Mouse (Mus musculus) gastrocnemius, adult 2 months (tissue): Measurements from ENCODE around the gene Plxnb2. TPM values are rescaled to one million over a fixed set of nuclear protein-coding genes. Genes with fewer than 3 reads are reported as not detected.

Experiments used
- DNase-seq: peaks from one replicate; pipeline ENCODE4 v3.0.0; 2022
- H3K27ac ChIP-seq: fragments of 200-600 bp; 2 replicates; pipeline ENCODE4 v1.8.1; 2022; ENCODE audit warnings: mild to moderate bottlenecking
- H3K4me3 ChIP-seq: fragments of 200-600 bp; 2 replicates; pipeline ENCODE4 v1.8.1; 2022; ENCODE audit warnings: mild to moderate bottlenecking, moderate library complexity
- CTCF ChIP-seq: fragments of 200-600 bp; IDR thresholded peaks from 2 replicates; pipeline ENCODE4 v1.8.1; 2022; ENCODE audit warnings: antibody characterized with exemption, mild to moderate bottlenecking, moderate library complexity
- intact Hi-C: fragments of 180-260 bp; cut with DNase I; formaldehyde crosslinking; loops from one replicate; pipeline ENCODE4 v1.15.1; 2025
- long read RNA-seq, 2 experiments: library from polyadenylated mRNA; stranded (forward); transcript quantifications; one replicate each; pipeline ENCODE4 v2.0.0; 2021
- total RNA-seq, 2 experiments: library from RNA; stranded (reverse); gene quantifications; 2 replicates each; pipeline ENCODE4 v1.2.3; 2021

The Plxnb2 gene
- 1 to 10 TPM; 8.3 to 8.7 TPM for total RNA-seq
- long read RNA-seq, experiment 1, full-length matches to known transcripts, result 2 of 8 reads
- long read RNA-seq, experiment 1, partial matches to known transcripts, result 3 of 8 reads
- long read RNA-seq, experiment 1, other reads (novel, unspliced or antisense), result 3 of 8 reads
- long read RNA-seq, experiment 2, full-length matches to known transcripts, result 2 of 3 reads
- long read RNA-seq, experiment 2, partial matches to known transcripts, result 1 of 3 reads
- long read RNA-seq, experiment 2, other reads (novel, unspliced or antisense), result 0 of 3 reads

DNA sequence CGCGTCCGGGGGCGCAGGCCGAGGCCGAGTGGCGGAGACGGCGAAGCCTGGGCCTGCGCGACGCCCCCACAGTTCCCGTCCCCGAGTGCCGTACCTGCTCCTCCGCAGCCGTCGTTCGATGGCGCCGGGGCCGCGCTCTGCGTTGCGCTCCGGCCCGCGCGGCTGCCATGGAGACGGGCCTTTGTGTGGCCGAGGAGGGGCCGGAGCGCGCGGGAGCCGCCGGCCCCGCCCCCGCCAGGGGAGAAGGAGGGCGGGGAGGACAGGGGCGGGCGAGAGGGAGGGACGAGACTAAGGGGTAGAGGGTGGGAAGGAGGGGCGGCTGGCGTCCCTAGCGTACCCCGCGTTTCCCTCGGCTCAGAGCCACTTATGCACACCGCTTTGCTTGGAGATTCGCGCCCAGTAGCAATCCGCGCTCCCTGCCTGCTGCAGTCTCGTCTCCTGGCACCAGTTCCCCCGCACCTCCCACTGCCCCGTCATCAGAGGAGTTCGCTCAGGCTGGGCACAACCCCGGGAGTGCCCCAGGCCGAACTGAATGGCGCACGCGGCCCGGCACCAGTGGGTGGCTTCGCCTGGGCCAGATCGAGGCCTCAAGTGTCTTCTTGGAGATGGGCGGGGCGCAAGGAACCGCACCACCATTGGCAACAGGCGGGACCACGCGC lies at the start of gene Plxnb2:
Plxnb2 (minus strand) TSS at position 218 of the 659 bp plus-strand sequence.
- peak within 1 kb of the TSS; percentile 86 for H3K4me3 ChIP-seq
- peak within 1 kb of the TSS; percentile 86 for H3K27ac ChIP-seq
- peak; percentile 86 for DNase-seq
- intact Hi-C loops, result no loop called here
- no peak for TF ChIP-seq CTCF

DNA sequence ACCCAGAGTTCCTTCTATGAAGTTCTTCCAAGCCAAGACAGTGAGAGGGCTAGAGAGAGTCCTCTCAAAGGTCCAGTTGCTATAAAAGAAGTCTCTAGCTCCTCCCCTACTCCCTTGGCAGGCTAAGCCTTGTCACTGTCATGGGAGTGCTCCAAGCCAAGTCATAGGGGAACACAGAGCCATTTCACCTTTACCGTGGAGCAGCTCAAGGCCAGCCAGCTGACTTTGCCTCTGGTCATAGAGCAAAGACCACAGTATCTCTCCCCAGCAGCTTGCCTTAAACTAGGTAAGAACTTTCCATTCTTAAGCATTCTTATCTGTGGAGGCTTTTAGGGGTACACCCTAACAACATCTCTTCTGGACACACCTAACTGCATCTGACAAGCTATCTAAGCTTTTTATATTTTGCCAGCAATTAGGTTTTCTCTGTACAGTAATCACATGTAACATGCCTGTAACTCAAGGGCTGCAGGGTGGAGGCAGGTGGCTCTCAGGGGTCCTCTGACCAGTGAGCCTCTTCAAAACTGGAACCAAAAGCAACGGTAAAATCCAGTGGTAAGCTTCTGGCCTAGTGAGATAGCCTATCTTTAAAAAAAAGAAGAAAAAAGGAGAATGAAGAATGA lies 35.1 kb upstream of the Plxnb2 start:
- DNase-seq, result peak; percentile 83
- no peak for TF ChIP-seq CTCF
- intact Hi-C loops, result loop anchor here (10.0 kb wide), 1 partner anchor 391 kb away; no protein-coding TSS in a partner anchor
- Histone ChIP-seq H3K27ac (peak overlapping the region; percentile 99), H3K4me3 (peak overlapping the region; percentile 37)

GRCm38 (mm10) chr15:89214953-89215352 lies 34.4 kb upstream of the Plxnb2 start:
- no peak for DNase-seq
- Histone ChIP-seq H3K27ac (peak overlapping the region; percentile 99), H3K4me3 (peak overlapping the region; percentile 23)
- TF ChIP-seq CTCF, result no peak
- intact Hi-C loops, result loop anchor here (5.0 to 10.0 kb wide), 3 partner anchors 88 to 390 kb away; partner anchors contain the start of genes Hdac10 and Trabd

DNA sequence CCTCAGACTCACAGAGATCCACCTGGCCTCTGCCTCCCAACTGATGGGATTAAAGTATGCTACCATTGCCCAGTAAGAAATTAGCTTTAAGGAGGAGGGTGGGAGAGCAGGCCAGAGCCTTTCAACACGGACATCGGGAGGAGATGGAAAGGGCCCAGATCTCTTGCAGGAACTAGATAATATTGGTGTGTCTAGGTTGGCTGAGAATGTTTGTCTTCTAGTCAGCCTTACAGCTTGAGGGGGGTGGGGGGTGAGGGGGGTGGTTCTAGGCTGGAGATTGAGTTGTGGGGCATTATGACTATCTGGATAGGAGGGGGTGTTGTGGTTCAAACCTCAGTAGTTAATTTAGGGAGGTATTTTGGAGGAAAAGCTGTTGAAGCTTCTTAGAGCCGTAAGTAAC lies 32.9 kb upstream of the Plxnb2 start:
- TF ChIP-seq CTCF, result no peak
- no peak for DNase-seq
- intact Hi-C loops, result loop anchor here (5.0 to 10.0 kb wide), 3 partner anchors 86 to 389 kb away; partner anchors contain the start of genes Hdac10 and Trabd
- peak overlapping the region; percentile 99 for H3K27ac ChIP-seq
- H3K4me3 ChIP-seq, result peak overlapping the region; percentile 23

DNA sequence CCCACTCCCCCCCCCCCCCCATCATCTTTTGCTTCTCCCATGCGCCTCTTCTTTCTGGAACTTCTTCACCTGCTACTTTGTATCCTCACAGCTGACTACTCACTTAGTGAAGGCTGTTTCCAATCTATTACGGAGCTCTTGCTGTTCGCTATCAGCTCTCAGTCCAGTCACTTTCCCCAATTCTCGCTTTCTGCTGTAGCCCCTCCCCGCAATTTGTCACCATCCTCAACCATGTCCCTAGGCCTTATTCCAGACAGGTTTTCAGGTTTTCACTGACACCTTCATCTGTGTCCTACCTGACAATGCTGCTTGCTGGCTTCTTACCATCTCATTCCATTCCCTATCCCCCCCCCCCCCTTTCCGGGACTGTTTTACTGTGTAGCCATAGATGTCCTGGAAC lies 31.9 kb upstream of the Plxnb2 start:
- H3K27ac ChIP-seq, result peak overlapping the region; percentile 99
- no peak for DNase-seq
- no peak for TF ChIP-seq CTCF
- intact Hi-C loops, result loop anchor here (5.0 to 10.0 kb wide), 3 partner anchors 85 to 388 kb away; partner anchors contain the start of genes Hdac10 and Trabd
- H3K4me3 ChIP-seq, result peak overlapping the region; percentile 100

DNA sequence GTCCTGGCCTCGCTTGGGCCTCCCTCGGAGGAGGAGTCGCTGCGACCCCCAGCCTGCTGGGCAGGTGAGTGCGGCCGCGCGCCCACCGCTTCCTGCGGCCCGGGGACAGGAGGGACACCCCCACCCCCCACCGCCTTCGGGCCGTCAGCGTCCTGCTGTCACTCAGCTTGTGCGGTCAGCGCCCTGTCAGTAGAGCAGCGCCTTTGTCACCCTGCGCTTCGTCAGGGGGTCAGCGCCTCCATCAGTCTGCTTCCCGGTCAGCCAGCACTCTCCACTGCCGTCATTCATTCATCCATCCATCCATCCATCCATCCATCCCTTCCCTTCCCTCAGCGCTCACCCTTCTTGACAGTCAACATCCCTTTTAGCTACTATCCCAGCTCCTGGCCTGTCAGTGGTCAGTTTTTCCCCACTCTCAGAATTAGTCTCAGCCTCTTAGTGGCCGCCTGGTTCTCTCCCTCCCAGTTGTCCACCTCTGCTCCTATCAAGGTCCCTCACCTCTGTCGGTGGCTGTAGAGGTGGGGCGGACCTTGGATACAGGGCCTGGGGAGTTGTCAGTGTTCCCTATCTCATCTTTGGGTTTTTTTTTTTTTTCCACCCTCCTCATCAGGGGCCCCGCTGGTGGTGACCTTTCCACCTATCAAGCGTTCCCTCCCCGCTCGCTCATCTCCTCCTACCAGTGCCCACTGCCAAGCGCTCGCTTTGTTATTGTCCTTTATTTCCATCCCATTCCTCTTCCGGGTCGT lies 31.3 kb upstream of the Plxnb2 start:
- DNase-seq, result peak; percentile 32
- peak overlapping the region; percentile 99 for H3K27ac ChIP-seq
- TF ChIP-seq CTCF, result no peak
- intact Hi-C loops, result loop anchor here (5.0 to 10.0 kb wide), 3 partner anchors 85 to 387 kb away; partner anchors contain the start of genes Hdac10 and Trabd
- H3K4me3 ChIP-seq, result peak overlapping the region; percentile 100

DNA sequence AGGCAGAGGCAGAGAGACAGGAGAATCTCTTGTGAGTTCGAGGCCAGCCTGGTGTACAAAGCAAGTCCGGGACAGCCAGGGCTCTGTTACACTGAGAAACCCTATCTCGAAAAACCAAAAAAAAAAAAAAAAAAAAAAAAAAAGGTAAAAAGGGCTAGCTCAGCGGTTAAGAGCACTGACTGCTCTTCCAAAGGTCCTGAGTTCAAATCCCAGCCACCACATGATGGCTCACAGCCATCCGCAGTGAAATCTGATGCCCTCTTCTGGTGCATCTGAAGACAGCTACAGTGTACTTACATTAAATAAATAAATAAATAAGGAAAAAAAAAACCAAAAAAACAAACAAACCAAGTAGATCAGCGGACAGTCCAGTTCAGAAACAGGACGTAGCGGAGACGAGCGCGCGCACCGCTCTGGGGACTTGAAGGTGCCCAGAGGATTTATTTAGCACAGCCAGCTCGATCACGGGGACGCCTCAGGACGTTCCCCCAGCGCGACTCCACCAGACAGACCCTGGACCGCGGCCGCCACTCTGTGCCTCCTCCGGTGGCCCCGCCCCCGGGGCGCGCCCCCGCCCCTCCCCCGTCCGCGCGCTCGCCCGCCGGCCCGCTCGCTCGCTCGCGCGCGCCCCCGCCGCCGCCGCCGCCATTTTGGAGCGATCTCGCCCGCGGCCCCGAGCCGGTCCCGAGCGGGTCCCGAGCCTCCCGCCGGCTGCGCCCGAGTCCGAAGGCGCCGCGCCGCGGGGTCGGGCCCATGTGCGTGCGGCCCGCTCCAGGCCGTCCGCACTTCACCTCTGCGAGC lies 30.5 kb upstream of the Plxnb2 start, which contains the start of gene Ppp6r2:
Ppp6r2 (plus strand) TSS at position 639 of the 801 bp plus-strand sequence.
- intact Hi-C loops, result loop anchor here (1.0 to 10.0 kb wide), 4 partner anchors 15 to 386 kb away; partner anchors contain the start of genes Dennd6b, Hdac10 and Trabd
- Histone ChIP-seq H3K4me3 (peak within 1 kb of the TSS; percentile 100), H3K27ac (peak within 1 kb of the TSS; percentile 99)
- TF ChIP-seq CTCF, result peak; percentile 37
- DNase-seq, result peak; percentile 96

DNA sequence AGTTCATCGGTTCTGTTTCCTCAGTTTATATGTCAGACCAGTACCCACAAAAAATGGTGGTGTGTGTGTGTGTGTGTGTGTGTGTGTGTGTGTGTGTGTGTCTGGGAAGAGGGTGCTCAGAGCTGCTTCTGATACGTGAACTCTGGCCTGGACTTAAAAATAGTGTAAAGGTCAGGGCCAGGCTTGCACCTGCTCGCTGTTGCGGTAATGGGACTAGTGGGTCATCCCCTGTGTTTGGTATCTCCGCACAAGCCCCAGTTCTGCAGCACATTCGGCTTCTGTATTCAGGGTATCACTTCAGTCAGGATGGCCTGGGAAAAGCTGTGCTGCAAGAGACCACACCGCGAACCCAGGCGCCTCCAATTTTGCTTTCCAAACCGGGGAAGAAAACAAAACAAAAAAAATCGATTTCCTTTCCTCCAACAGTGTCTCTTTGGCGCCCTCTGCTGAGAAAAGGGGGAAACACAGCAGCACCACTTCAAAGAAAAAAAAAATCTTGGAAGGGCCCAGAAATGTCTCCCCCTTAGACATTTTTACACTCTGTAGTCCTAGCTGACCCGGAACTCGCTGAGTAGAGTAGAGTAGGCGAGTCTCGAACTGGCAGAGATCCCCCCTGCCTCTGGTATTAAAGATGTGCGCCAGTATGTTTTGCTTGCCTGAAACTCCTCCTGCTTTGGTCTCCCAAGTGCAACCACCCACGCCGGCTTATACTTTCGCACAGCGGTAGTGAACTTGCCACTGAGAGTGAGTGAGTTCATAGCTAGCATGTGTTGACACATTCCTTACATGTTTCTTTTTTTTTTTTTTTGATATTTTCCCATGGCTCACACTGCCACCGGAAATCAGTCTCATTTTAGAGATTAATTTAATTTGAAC lies 29.5 kb upstream of the Plxnb2 start:
- DNase-seq, result peak; percentile 89
- H3K27ac ChIP-seq, result peak overlapping the region; percentile 99
- H3K4me3 ChIP-seq, result peak overlapping the region; percentile 100
- peak; percentile 95 for TF ChIP-seq CTCF
- intact Hi-C loops, result loop anchor here (1.0 to 10.0 kb wide), 4 partner anchors 14 to 385 kb away; partner anchors contain the start of genes Dennd6b, Hdac10 and Trabd

DNA sequence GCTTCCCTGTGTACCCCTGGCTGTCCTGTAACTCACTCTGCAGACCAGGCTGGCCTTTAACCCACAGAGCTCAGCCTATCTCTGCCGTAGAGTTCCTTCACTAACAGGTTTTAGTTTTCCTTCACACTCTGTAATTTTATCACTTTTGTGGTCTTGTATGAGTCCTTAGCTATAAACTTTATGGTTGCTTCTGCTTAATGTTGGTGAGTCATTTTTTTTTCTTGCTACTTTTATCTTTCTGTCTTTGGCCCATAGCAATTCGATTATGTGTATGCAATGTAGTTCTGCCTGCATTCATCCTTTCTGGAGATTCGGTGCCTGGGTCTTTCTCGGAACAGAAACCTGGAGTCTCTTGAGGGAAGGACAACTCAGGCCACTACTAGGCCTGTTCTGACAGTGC lies 26.9 kb upstream of the Plxnb2 start:
- DNase-seq, result no peak
- H3K4me3 ChIP-seq, result no peak overlapping the region
- intact Hi-C loops, result no loop called here
- H3K27ac ChIP-seq, result no peak overlapping the region
- TF ChIP-seq CTCF, result no peak

DNA sequence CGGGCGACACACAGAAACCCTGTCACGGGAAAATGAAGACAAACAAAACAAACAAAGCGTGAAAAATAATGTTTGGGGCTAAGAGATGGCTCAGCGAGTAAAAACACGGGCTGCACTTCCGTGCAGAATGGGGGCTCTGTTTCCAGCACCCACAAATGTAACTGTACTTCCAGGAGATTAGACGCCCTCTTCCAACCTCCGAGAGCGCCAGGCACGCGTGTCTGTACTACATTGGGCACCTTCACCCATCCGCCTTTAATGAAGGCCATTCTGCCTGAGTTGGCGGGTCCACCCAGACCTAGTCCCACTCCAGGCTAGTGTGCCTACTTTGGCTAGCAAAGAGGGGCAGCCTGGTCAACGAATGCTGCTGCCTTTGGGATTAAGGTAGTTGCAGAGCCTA lies 16.5 kb upstream of the Plxnb2 start:
- intact Hi-C loops, result loop anchor here (5.0 to 10.0 kb wide), 3 partner anchors 40 to 462 kb away; partner anchors contain the start of genes Brd1 and Mapk12
- TF ChIP-seq CTCF, result no peak
- Histone ChIP-seq H3K4me3 (peak overlapping the region; percentile 100), H3K27ac (peak overlapping the region; percentile 99)
- DNase-seq, result no peak
